ENCODE assay signal across 8 mouse cellular contexts in the genomic region with DNA sequence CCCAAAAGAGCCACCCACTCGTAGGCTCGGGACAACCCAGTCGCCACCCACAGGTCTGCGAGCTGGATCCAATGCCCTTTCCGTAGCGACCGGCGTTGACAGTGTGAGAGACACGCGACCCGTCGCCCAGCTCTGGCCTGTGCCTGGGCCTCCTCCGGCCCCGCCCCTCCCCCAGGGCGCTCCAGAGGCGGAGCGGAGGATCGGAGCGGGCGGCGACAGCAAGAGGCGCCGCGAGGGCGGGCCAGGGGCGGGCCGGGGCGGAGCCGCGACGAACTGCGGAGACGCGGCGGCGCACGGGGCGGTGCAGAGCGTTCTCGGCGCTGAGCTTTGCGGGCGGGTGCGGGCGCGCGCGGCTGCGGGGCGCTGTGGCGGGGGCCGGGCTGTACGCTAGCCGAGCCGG. TPM values are rescaled to one million over a fixed set of nuclear protein-coding genes. Genes with fewer than 3 reads are reported as not detected.
A peak's percentile ranks its signal among the peaks of the same experiment; 100 is the strongest.
DNase-seq lines count a peak whose midpoint lies in the region; ATAC-seq and TF ChIP-seq lines count a peak whose summit lies in the region.

A gene (plus strand): TSS at position 325 of the 400 bp plus-strand sequence.

- WGBS in heart, embryonic 11.5 days (ENCODE audit: insufficient replicate concordance): under 1% methylated on average over 27 of the region's 55 CpGs
- under 1% methylated on average over 20 of the region's 55 CpGs for WGBS in kidney, embryonic 16.5 days
- WGBS in liver, adult 2 months: under 1% methylated on average over 55 of the region's 55 CpGs

- no peak for TF ChIP-seq CTCF in liver, adult 2 months (IDR thresholded peaks at IDR 0.05; ENCODE audit: low read depth, low read length)

- peak; percentile 93 for DNase-seq in A20 (ENCODE audit: low read depth, low spot score)
- peak; percentile 97 for DNase-seq in brain, adult 2 months (ENCODE audit: low read depth, low spot score)
- DNase-seq in liver, adult 2 months (ENCODE audit: extremely low read depth, low read depth, low spot score): peak; percentile 95
- DNase-seq in splenic B cell, adult 2 months (ENCODE audit: low read depth, low spot score): peak; percentile 93

- no peaks in the 10 kb centered on the region for H3K27me3 ChIP-seq in heart, embryonic 11.5 days (ENCODE audit: control insufficient read depth, insufficient read depth, low read length)
- H3K27me3 ChIP-seq in kidney, embryonic 16.5 days (ENCODE audit: insufficient read depth, low read length): no peaks in the 10 kb centered on the region
- H3K27me3 ChIP-seq in liver, adult 2 months (ENCODE audit: control insufficient read depth, insufficient read depth, low read length): no peaks in the 10 kb centered on the region
- no peaks in the 10 kb centered on the region for H3K27me3 ChIP-seq in myocyte (ENCODE audit: control insufficient read depth, insufficient read depth, insufficient read length)
- no peaks in the 10 kb centered on the region for H3K27me3 ChIP-seq in splenic B cell, adult 2 months (ENCODE audit: control insufficient read depth, insufficient read depth, low read length, poor library complexity, severe bottlenecking)

- H3K27ac ChIP-seq in heart, embryonic 11.5 days (ENCODE audit: low read depth, low read length): peak within 1 kb of the TSS; percentile 68
- peak within 1 kb of the TSS; percentile 85 for H3K27ac ChIP-seq in kidney, embryonic 16.5 days (ENCODE audit: low read length)
- peak within 1 kb of the TSS; percentile 98 for H3K27ac ChIP-seq in liver, adult 2 months (replicated peaks; ENCODE audit: insufficient read depth, low read depth, low read length)

- no peaks in the 10 kb centered on the region for H3K36me3 ChIP-seq in heart, embryonic 11.5 days (ENCODE audit: control insufficient read depth, insufficient read depth, low read length)
- peaks cover 3% of the 10 kb centered on the region; the same call in 1 of the 2 replicates for H3K36me3 ChIP-seq in kidney, embryonic 16.5 days (ENCODE audit: insufficient read depth, low read length)
- no peaks in the 10 kb centered on the region for H3K36me3 ChIP-seq in liver, adult 2 months (ENCODE audit: control insufficient read depth, insufficient read depth, low read length)
- H3K36me3 ChIP-seq in myocyte (ENCODE audit: control insufficient read depth, insufficient read depth): no peaks in the 10 kb centered on the region
- peaks cover 1% of the 10 kb centered on the region; the same call in 1 of the 2 replicates for H3K36me3 ChIP-seq in splenic B cell, adult 2 months (ENCODE audit: control insufficient read depth, insufficient read depth, low read length, poor library complexity, severe bottlenecking)

- H3K4me1 ChIP-seq in heart, embryonic 11.5 days (ENCODE audit: control insufficient read depth, insufficient read depth, low read length): peaks cover 46% of the 10 kb centered on the region
- H3K4me1 ChIP-seq in kidney, embryonic 16.5 days (ENCODE audit: insufficient read depth, low read length): peaks cover 71% of the 10 kb centered on the region
- H3K4me1 ChIP-seq in liver, adult 2 months (ENCODE audit: control insufficient read depth, insufficient read depth, low read length): peaks cover 25% of the 10 kb centered on the region

- peaks cover 37% of the 10 kb centered on the region for H3K79me2 ChIP-seq in liver, adult 2 months (ENCODE audit: control insufficient read depth, insufficient read depth, low read length)
- H3K79me2 ChIP-seq in myocyte (ENCODE audit: control insufficient read depth, insufficient read depth): peaks cover 47% of the 10 kb centered on the region

- no peaks in the 10 kb centered on the region for H3K9me3 ChIP-seq in heart, embryonic 11.5 days (replicated peaks; ENCODE audit: control insufficient read depth, low read length)
- no peaks in the 10 kb centered on the region for H3K9me3 ChIP-seq in kidney, embryonic 16.5 days (ENCODE audit: low read length)

- peak within 1 kb of the TSS; percentile 87 for H3ac ChIP-seq in myocyte (ENCODE audit: control insufficient read depth, insufficient read length)

- peak; percentile 83 for TF ChIP-seq POLR2A in liver, adult 2 months (IDR thresholded peaks at IDR 0.05; ENCODE audit: extremely low read depth, insufficient read depth, low read length)
- peak; percentile 97 for TF ChIP-seq POLR2A in myocyte (IDR thresholded peaks at IDR 0.05; ENCODE audit: insufficient read length, low read depth)

- peak; percentile 70 for ATAC-seq in erythroblast, adult 5-6 weeks (replicated peaks; ENCODE audit: low FRiP score, poor library complexity, severe bottlenecking)
- ATAC-seq in heart, embryonic 11.5 days (replicated peaks; ENCODE audit: insufficient number of reproducible peaks, low FRiP score, low TSS enrichment): peak; percentile 91
- peak; percentile 92 for ATAC-seq in kidney, embryonic 16.5 days (ENCODE audit: low FRiP score, low TSS enrichment)

- peak within 1 kb of the TSS; percentile 85 for H3K9ac ChIP-seq in heart, embryonic 11.5 days (ENCODE audit: low read depth, low read length)
- peak within 1 kb of the TSS; percentile 83 for H3K9ac ChIP-seq in kidney, embryonic 16.5 days (replicated peaks; ENCODE audit: low read length)
- peak within 1 kb of the TSS; percentile 89 for H3K9ac ChIP-seq in liver, adult 2 months (ENCODE audit: low read depth, low read length)

- H3K4me2 ChIP-seq in heart, embryonic 11.5 days: peak within 1 kb of the TSS; percentile 93
- H3K4me2 ChIP-seq in kidney, embryonic 16.5 days (replicated peaks; ENCODE audit: low read depth, low read length): peak within 1 kb of the TSS; percentile 93
- peak within 1 kb of the TSS; percentile 94 for H3K4me2 ChIP-seq in myocyte (ENCODE audit: low read depth)

- H3K4me3 ChIP-seq in heart, embryonic 11.5 days (ENCODE audit: low read depth, low read length): peak within 1 kb of the TSS; percentile 82
- peak within 1 kb of the TSS; percentile 83 for H3K4me3 ChIP-seq in kidney, embryonic 16.5 days (ENCODE audit: low read length)
- H3K4me3 ChIP-seq in liver, adult 2 months (ENCODE audit: insufficient read depth, low read depth, low read length): peak within 1 kb of the TSS; percentile 80
- H3K4me3 ChIP-seq in myocyte: peak within 1 kb of the TSS; percentile 98

TF ChIP-seq in myocyte, 11 proteins besides CTCF, POLR2A, EP300 and RAD21:
- no peak for TF ChIP-seq CEBPB (IDR thresholded peaks at IDR 0.05; ENCODE audit: insufficient read depth, poor library complexity, severe bottlenecking)
- peak in 1 of 3 experiments; percentile 21 for TF ChIP-seq MYOG (IDR thresholded peaks at IDR 0.05; ENCODE audit: control insufficient read depth in 1 of 3, insufficient read depth in 1 of 3, insufficient read length in 2 of 3, low read depth in 2 of 3)
- peak; percentile 94 for TF ChIP-seq POLR2AphosphoS2 (IDR thresholded peaks at IDR 0.05; ENCODE audit: insufficient read length, low read depth)

RNA-seq across cellular contexts. Expression of the gene that starts here (rescaled TPM):
- total RNA-seq in erythroblast, adult 5-6 weeks (2015; ENCODE audit: low replicate concordance): 82.8 and 141 TPM in 2 replicates
- total RNA-seq in erythroblast, adult 5-6 weeks (2017; ENCODE audit: low replicate concordance): 123 and 134 TPM in 2 replicates
- polyA plus RNA-seq in heart, embryonic 11.5 days (2014; fragmentation: Nextera tagmentation; extraction: Ambion mirVana): 10.2 and 12.6 TPM in 2 replicates
- 8.0 and 8.5 TPM in 2 replicates for polyA plus RNA-seq in kidney, embryonic 16.5 days (2015; fragmentation: Nextera tagmentation; extraction: Ambion mirVana)
- 40.2 and 43.7 TPM in 2 replicates for total RNA-seq in liver, adult 2 months (2014; rRNA removed)
- polyA plus RNA-seq in liver, adult 2 months (2012; rRNA removed): 110 and 121 TPM in 2 replicates
- polyA plus RNA-seq in myocyte (2012; fragmentation: generic; extraction: Trizol): 66.6 TPM

Comparison
In these comparisons a context has a peak if more than half of its experiments do, and no peak if none do; other contexts are left out.
1. Peak in every context shown above with its lines: DNase-seq, ATAC-seq, H3K4me3 ChIP-seq and H3K27ac ChIP-seq.